Mouse (Mus musculus) limb, embryonic 14.5 days (tissue): ENCODE results near the gene Mlst8. TPM values are rescaled to one million over a fixed set of nuclear protein-coding genes. Genes with fewer than 3 reads are reported as not detected.

Experiments
- ATAC-seq: fragments of 200-750 bp; cut with Nextera tagmentation; 2 replicates; pipeline ENCODE4 v1.8.0; 2017; ENCODE audit warnings: low read depth, moderate number of reproducible peaks, moderate TSS enrichment; ENCODE audit not compliant: low FRiP score
- DNase-seq: peaks from one replicate; pipeline ENCODE4 v3.0.0-alpha.2; 2015; ENCODE audit warnings: low spot score
- H3K27ac ChIP-seq: fragments of 300-500 bp; sonication (generic); replicated peaks from 2 replicates; pipeline ENCODE4 v1.5.1; 2014; ENCODE audit warnings: low read depth, mild to moderate bottlenecking, low read length, moderate library complexity, mixed read lengths
- H3K27me3 ChIP-seq: fragments of 300-500 bp; sonication (generic); 2 replicates; pipeline ENCODE4 v1.6.1; 2014; ENCODE audit warnings: low read length, mixed read lengths; ENCODE audit not compliant: control insufficient read depth, insufficient read depth
- H3K36me3 ChIP-seq: fragments of 300-500 bp; sonication (generic); 2 replicates; pipeline ENCODE4 v1.6.1; 2014; ENCODE audit warnings: mild to moderate bottlenecking, low read length, moderate library complexity, mixed read lengths; ENCODE audit not compliant: control insufficient read depth, insufficient read depth
- H3K4me1 ChIP-seq: fragments of 300-500 bp; sonication (generic); 2 replicates; pipeline ENCODE4 v1.6.1; 2014; ENCODE audit warnings: antibody characterized with exemption, low read length, mixed read lengths; ENCODE audit not compliant: control insufficient read depth, insufficient read depth
- H3K4me2 ChIP-seq: fragments of 300-500 bp; sonication (generic); replicated peaks from 2 replicates; pipeline ENCODE4 v1.6.1; 2014; ENCODE audit warnings: low read depth, mild to moderate bottlenecking, low read length, moderate library complexity; ENCODE audit not compliant: severe bottlenecking
- H3K4me3 ChIP-seq: fragments of 300-500 bp; sonication (generic); replicated peaks from 2 replicates; pipeline ENCODE4 v1.5.1; 2014; ENCODE audit warnings: low read length
- H3K9ac ChIP-seq: fragments of 300-500 bp; sonication (generic); 2 replicates; pipeline ENCODE4 v1.6.1; 2014; ENCODE audit warnings: mild to moderate bottlenecking, low read depth, low read length, moderate library complexity; ENCODE audit not compliant: severe bottlenecking
- H3K9me3 ChIP-seq: fragments of 300-500 bp; sonication (generic); 2 replicates; pipeline ENCODE4 v1.6.1; 2016; ENCODE audit warnings: low read length; ENCODE audit not compliant: control insufficient read depth
- POLR2A ChIP-seq: fragments of 200-500 bp; IDR thresholded peaks from 2 replicates; pipeline ENCODE4 v1.8.0; 2012; ENCODE audit warnings: inconsistent platforms, mild to moderate bottlenecking, moderate library complexity, borderline replicate concordance; ENCODE audit not compliant: insufficient read depth, insufficient read length; ENCODE audit errors: extremely low read depth
- WGBS: fragments of 180-500 bp; shearing (Covaris S2); extraction: QIAGEN DNeasy Blood & Tissue Kit; methylation state at CpG from one replicate; pipeline ENCODE4 v1.1.7; 2014; 5-methylcytosine and 5-hydroxymethylcytosine counted together
- polyA plus RNA-seq, 2 experiments: library from polyadenylated mRNA; depleted of rRNA in 1 of 2; stranded (reverse) in 1 of 2; unstranded in 1 of 2; fragments of >200 nt; fragmentation: Nextera tagmentation in 1 of 2; extraction: Ambion mirVana in 1 of 2; gene quantifications; 2 replicates each; pipeline versions ENCODE4 v1.2.1 to v1.2.3; 2012 to 2014

The Mlst8 gene
- polyA plus RNA-seq, 2 experiments: 27.8 to 46.3 TPM

GRCm38 (mm10) chr17:24520450-24520849 is 41.6 kb upstream of the Mlst8 start:
- H3K4me3 ChIP-seq: no peak overlapping the region
- no peaks in the 10 kb centered on the region for H3K9me3 ChIP-seq
- no peaks in the 10 kb centered on the region for H3K4me1 ChIP-seq
- H3K4me2 ChIP-seq: no peak overlapping the region
- H3K27ac ChIP-seq: no peak overlapping the region
- no peak for ATAC-seq
- peaks cover 55% of the 10 kb centered on the region for H3K36me3 ChIP-seq
- no peaks in the 10 kb centered on the region for H3K27me3 ChIP-seq
- 81% methylated on average over 4 of the region's 4 CpGs for WGBS
- TF ChIP-seq POLR2A: no peak
- no peak for DNase-seq
- no peak overlapping the region for H3K9ac ChIP-seq

GRCm38 (mm10) chr17:24514270-24515257 is 35.7 kb upstream of the Mlst8 start:
- TF ChIP-seq POLR2A: no peak
- H3K9ac ChIP-seq: no peak overlapping the region; the same call in 1 of the 2 replicates
- no peaks in the 10 kb centered on the region for H3K4me1 ChIP-seq
- no peaks in the 10 kb centered on the region for H3K27me3 ChIP-seq
- ATAC-seq (no peak), DNase-seq (no peak)
- H3K27ac ChIP-seq: no peak overlapping the region
- WGBS: 88% methylated on average over 23 of the region's 24 CpGs
- H3K36me3 ChIP-seq: peaks cover 85% of the 10 kb centered on the region
- no peak overlapping the region for H3K4me2 ChIP-seq
- no peaks in the 10 kb centered on the region for H3K9me3 ChIP-seq
- H3K4me3 ChIP-seq: no peak overlapping the region

GRCm38 (mm10) chr17:24513609-24514008 is 34.7 kb upstream of the Mlst8 start:
- Histone ChIP-seq H3K4me1 (no peaks in the 10 kb centered on the region), H3K36me3 (peaks cover 86% of the 10 kb centered on the region), H3K27ac (no peak overlapping the region), H3K4me2 (no peak overlapping the region), H3K4me3 (no peak overlapping the region), H3K9ac (no peak overlapping the region), H3K27me3 (no peaks in the 10 kb centered on the region), H3K9me3 (no peaks in the 10 kb centered on the region)
- no peak for TF ChIP-seq POLR2A
- ATAC-seq: peak; percentile 32; the same call in 1 of the 2 replicates
- 60% methylated on average over 5 of the region's 5 CpGs for WGBS
- DNase-seq: peak; percentile 51

- DNase-seq: no peak
- H3K36me3 ChIP-seq: peaks cover 74% of the 10 kb centered on the region
- 79% methylated on average over 12 of the region's 12 CpGs for WGBS
- no peak for TF ChIP-seq POLR2A
- H3K4me2 ChIP-seq: no peak overlapping the region
- H3K9me3 ChIP-seq: no peaks in the 10 kb centered on the region
- no peak overlapping the region for H3K9ac ChIP-seq
- H3K4me3 ChIP-seq: no peak overlapping the region
- H3K27ac ChIP-seq: no peak overlapping the region
- ATAC-seq: no peak
- no peaks in the 10 kb centered on the region for H3K4me1 ChIP-seq
- no peaks in the 10 kb centered on the region for H3K27me3 ChIP-seq
Measured at GRCm38 (mm10) chr17:24507806-24508460, 29.1 kb upstream of the Mlst8 start.

- Histone ChIP-seq H3K36me3 (peaks cover 74% of the 10 kb centered on the region), H3K4me3 (no peak overlapping the region), H3K27me3 (no peaks in the 10 kb centered on the region), H3K4me2 (no peak overlapping the region), H3K9me3 (no peaks in the 10 kb centered on the region), H3K9ac (no peak overlapping the region), H3K27ac (no peak overlapping the region), H3K4me1 (no peaks in the 10 kb centered on the region)
- ATAC-seq (no peak), DNase-seq (no peak)
- WGBS: 48% methylated on average over 16 of the region's 19 CpGs
- TF ChIP-seq POLR2A: no peak
Measured at GRCm38 (mm10) chr17:24507129-24507664, 28.3 kb upstream of the Mlst8 start.
